Mouse (Mus musculus): ENCODE results near the gene Adgrl3. TPM values are rescaled to one million over a fixed set of nuclear protein-coding genes. Genes with fewer than 3 reads are reported as not detected.

Adgrl3 gene
- polyA plus RNA-seq, 1 experiment from 2014 or later, result 15.0 TPM

DNA sequence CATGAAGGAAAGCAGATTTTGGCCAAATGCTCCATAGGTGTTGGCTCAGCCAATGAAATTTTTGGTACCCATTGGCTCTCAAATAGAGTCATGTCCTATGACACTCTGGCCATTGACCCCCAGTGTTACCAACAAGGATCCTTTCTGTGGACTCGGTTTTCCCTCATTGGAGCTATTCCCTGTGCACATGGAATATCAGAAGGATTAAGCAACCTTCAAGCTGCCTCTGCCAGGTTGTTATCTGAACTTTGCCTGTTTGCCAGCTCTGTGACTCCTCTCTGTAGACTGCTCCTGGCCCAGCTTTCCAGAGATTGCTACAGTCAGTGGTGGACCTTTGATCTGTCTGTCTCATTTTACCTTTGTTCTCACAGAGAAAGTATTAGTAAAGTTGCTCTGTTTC lies 548.8 kb downstream of the Adgrl3 start:
- Histone ChIP-seq H3K27me3 (ENCODE audit: low read depth, poor library complexity, severe bottlenecking) (no peaks in the 10 kb centered on the region), H3K4me1 (0 out of 2 replicates have a peak, but pooled peaks cover 3% of the 10 kb centered on the region), H3K4me3 (no peak overlapping the region), H3K27ac (no peak overlapping the region), H3K36me3 (no peaks in the 10 kb centered on the region), H3K9me3 (replicated peaks) (no peaks in the 10 kb centered on the region)
- WGBS, result 76% methylated on average over 1 of the region's 1 CpGs
- no peak for DNase-seq (ENCODE audit: low spot score)

DNA sequence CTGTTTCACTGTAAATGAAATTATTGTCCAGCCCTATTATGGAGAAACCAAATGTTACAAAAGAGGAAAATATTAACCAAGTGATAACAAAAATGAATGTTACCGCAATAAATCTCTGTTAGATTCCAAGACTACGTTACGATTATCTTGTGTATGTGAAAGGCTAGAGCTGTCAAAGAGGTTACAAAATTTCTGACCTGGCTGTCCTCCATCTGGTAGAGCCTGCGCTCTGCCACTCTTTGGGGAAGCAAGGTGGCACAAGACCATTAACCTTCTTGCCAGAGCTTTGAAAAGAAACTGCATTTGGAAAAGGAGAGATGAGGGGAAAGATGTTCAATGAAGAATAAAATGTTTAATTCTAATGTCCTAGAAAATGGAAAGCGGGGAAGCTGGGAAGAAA lies 562.9 kb downstream of the Adgrl3 start:
- H3K27me3 ChIP-seq (ENCODE audit: low read depth, poor library complexity, severe bottlenecking), result no peaks in the 10 kb centered on the region
- H3K27ac ChIP-seq, result no peak overlapping the region
- H3K9me3 ChIP-seq (replicated peaks), result no peaks in the 10 kb centered on the region
- H3K36me3 ChIP-seq, result no peaks in the 10 kb centered on the region
- H3K4me3 ChIP-seq, result no peak overlapping the region
- 88% methylated on average over 5 of the region's 5 CpGs for WGBS
- no peaks in the 10 kb centered on the region for H3K4me1 ChIP-seq
- DNase-seq (ENCODE audit: low spot score), result no peak

DNA sequence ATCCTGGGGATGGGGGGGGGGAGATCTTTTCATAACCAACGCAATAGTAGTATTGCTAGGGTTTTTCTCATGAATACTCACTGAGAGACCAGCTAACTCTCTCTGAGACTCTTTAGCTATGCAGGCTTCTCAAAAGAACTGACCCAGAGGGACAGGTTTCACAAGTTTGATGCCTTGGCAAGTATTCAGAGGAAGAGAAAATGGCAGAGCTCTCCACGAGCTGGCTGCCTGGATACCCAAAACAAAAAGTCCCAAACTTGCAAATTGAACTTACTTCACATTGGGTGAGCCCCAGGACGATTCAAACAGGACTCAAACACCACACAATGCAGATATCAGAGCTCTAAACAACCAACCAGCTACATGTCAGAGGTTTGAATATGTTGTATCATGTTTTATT lies 563.5 kb downstream of the Adgrl3 start:
- DNase-seq (ENCODE audit: low spot score), result no peak
- no peak overlapping the region for H3K4me3 ChIP-seq
- WGBS, result 57% methylated on average over 3 of the region's 3 CpGs

DNA sequence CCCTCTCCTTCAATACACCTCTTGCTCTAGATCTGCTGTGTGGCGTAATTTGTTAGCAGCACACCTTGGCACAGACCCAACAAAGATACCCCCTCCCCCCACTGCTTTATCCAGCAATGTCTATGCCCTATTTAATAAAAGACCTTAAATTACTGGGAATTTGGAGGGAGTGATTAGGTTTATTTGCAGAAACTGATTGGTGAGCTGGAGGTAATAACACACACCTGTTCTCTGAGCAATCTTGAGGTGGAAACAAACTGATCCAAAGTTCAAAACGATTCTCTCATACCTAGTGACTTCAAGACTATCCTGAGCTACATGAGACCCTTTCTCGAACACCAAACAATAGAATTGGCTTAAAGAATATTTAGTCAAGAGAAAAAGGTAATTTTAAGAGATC lies 565.0 kb downstream of the Adgrl3 start:
- Histone ChIP-seq H3K36me3 (no peaks in the 10 kb centered on the region), H3K4me1 (no peaks in the 10 kb centered on the region), H3K4me3 (no peak overlapping the region), H3K27ac (no peak overlapping the region), H3K27me3 (ENCODE audit: low read depth, poor library complexity, severe bottlenecking) (no peaks in the 10 kb centered on the region), H3K9me3 (replicated peaks) (no peaks in the 10 kb centered on the region)
- DNase-seq (ENCODE audit: low spot score), result no peak
- 80% methylated on average over 3 of the region's 3 CpGs for WGBS

More for the DNA sequence above, 563.5 kb downstream of the Adgrl3 start:
- no peak overlapping the region for H3K27ac ChIP-seq
- no peaks in the 10 kb centered on the region for H3K36me3 ChIP-seq
- H3K9me3 ChIP-seq (replicated peaks), result no peaks in the 10 kb centered on the region
- no peaks in the 10 kb centered on the region for H3K27me3 ChIP-seq (ENCODE audit: low read depth, poor library complexity, severe bottlenecking)
- no peaks in the 10 kb centered on the region for H3K4me1 ChIP-seq

DNA sequence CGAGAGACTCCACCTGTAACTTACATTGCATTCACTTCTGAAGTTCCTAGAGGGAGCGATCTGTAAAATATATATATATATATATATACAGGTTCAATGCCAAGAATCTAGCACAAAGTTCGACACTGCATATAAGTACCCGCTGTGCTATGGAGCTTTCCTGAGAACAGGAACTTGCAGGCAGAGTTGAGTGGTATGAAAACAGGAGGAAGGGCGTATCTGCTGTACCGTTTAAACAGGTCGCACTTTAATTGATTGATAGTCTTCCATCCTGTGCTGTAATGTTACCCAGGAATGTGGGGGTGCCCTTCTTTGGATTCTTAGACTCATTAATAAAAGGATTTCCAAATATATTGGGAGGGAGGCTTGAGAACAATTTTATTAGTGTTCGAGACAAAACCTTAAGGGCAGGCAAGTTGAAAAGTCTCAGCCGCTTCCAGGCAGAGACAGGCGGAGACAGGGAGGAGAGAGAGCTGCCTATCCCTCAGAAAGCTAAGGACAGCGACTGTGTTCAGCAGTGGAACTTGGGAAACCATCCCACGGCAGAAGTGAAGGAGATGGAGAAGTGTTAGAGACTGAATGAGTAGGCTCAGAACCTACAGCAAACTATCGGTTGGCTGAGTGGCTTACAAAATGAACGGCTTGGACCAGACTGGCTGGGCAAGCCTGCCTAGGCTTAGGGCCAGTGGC lies 570.2 kb downstream of the Adgrl3 start:
- DNase-seq (ENCODE audit: low spot score), result no peak
- 78% methylated on average over 14 of the region's 14 CpGs for WGBS

DNA sequence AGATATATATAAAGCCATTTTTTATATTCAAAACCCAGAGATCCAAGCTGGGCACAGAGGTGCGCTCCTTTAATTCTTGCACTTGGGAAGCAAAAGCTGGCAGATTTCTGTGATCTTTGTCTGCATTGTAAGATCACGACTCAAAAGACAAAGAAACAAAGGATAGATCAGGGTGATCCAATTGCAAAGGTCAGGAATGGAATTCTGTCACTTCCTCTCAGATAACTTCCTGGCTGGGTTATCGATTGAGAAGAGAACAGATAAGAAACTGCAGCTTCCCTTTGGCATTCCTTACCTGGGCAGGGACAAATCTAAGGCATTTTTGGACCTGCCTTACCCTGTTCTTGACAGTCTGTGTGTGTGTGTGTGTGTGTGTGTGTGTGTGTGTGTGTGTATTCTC lies 571.5 kb downstream of the Adgrl3 start:
- whole genome bisulfite sequencing, result 52% methylated on average over 3 of the region's 3 CpGs
- DNase-seq (ENCODE audit: low spot score), result no peak
- no peak overlapping the region for H3K4me3 ChIP-seq

More for the DNA sequence above, 570.2 kb downstream of the Adgrl3 start:
- H3K4me3 ChIP-seq, result no peak overlapping the region
- no peaks in the 10 kb centered on the region for H3K9me3 ChIP-seq (replicated peaks)
- H3K27me3 ChIP-seq (ENCODE audit: low read depth, poor library complexity, severe bottlenecking), result no peaks in the 10 kb centered on the region
- H3K4me1 ChIP-seq, result peaks cover 18% of the 10 kb centered on the region; the same call in 1 of the 2 replicates
- H3K36me3 ChIP-seq, result no peaks in the 10 kb centered on the region
- no peak overlapping the region for H3K27ac ChIP-seq

DNA sequence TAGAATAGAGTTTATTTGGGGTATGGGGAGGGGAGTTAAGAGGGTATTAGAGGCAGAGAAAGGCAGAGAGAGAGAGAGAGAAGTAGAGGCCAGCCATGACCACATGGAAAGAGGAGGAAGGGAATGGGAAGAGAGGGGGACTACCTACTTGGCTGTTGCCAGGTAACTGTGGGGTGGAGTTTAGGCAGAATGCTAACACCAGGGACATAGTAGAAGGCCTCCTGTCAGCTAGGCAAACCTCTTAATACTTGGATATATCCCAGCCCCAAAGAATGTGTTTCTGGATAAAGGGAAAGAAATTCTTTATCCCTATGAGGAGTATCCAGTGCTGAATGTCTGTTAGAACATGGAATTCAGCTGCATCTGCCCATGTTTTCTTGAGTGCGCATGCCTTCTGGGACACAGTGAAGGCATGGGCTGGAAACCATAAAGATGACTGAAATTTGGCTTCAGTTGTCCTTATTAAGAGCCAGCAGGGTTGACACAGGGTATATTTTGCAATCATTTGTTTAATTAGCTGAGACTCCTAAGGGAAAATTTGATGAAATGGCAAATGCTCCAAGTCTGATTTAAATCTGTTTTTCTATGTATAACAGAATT lies 573.6 kb downstream of the Adgrl3 start:
- peaks cover 24% of the 10 kb centered on the region for H3K4me1 ChIP-seq
- no peak overlapping the region for H3K4me3 ChIP-seq
- no peak overlapping the region for H3K27ac ChIP-seq
- H3K9me3 ChIP-seq (replicated peaks), result no peaks in the 10 kb centered on the region
- WGBS, result 96% methylated on average over 1 of the region's 1 CpGs
- no peaks in the 10 kb centered on the region for H3K27me3 ChIP-seq (ENCODE audit: low read depth, poor library complexity, severe bottlenecking)
- no peaks in the 10 kb centered on the region for H3K36me3 ChIP-seq
- no peak for DNase-seq (ENCODE audit: low spot score)

More for the DNA sequence above, 571.5 kb downstream of the Adgrl3 start:
- peaks cover 19% of the 10 kb centered on the region; the same call in 1 of the 2 replicates for H3K4me1 ChIP-seq
- H3K9me3 ChIP-seq (replicated peaks), result no peaks in the 10 kb centered on the region
- H3K36me3 ChIP-seq, result no peaks in the 10 kb centered on the region
- H3K27ac ChIP-seq, result no peak overlapping the region
- H3K27me3 ChIP-seq (ENCODE audit: low read depth, poor library complexity, severe bottlenecking), result no peaks in the 10 kb centered on the region

DNA sequence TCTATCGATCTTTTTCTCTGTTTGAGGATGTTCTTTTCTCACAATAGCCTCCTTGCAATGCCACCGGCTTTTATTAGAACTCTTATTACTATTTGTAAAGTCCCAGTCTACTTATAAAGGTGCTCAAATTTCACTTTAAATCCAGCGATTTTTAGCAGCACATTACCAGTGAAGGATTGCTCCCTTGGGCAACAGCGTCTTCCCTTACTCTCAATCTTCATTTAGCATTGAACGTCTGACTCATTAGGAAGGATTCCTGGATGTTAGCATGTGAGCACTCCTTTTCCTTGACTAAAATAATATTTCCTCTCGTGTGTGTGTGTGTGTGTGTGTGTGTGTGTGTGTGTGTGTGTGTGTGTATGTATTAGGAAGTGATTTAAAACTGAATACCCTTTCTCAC lies 578.1 kb downstream of the Adgrl3 start:
- no peaks in the 10 kb centered on the region for H3K27me3 ChIP-seq (ENCODE audit: low read depth, poor library complexity, severe bottlenecking)

DNA sequence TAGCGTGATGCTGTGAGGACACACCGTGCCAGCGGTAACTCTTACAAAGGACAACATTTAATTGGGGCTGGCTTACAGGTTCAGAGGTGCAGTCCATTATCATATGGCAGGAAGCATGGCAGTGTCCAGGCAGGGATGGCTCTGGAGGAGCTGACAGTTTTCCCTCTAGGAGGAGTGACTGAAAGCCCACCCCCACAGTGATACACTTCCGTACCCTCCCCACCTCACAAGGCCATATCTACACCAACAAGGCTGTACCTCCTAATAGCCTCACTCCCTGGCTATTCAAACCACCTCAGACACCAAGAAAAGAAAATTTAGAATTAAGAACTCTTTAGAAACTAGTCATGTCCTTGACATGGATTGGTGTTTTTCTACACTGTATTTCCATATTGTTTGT lies 583.0 kb downstream of the Adgrl3 start:
- Histone ChIP-seq H3K27ac (no peak overlapping the region), H3K27me3 (ENCODE audit: low read depth, poor library complexity, severe bottlenecking) (no peaks in the 10 kb centered on the region), H3K36me3 (no peaks in the 10 kb centered on the region), H3K9me3 (replicated peaks) (no peaks in the 10 kb centered on the region), H3K4me1 (peaks cover 3% of the 10 kb centered on the region; the same call in 1 of the 2 replicates), H3K4me3 (no peak overlapping the region)
- no peak for DNase-seq (ENCODE audit: low spot score)
- WGBS, result 95% methylated on average over 4 of the region's 4 CpGs

More for the DNA sequence above, 578.1 kb downstream of the Adgrl3 start:
- Histone ChIP-seq H3K9me3 (replicated peaks) (no peaks in the 10 kb centered on the region), H3K36me3 (no peaks in the 10 kb centered on the region), H3K4me3 (no peak overlapping the region), H3K27ac (no peak overlapping the region), H3K4me1 (peaks cover 12% of the 10 kb centered on the region)
- DNase-seq (ENCODE audit: low spot score), result no peak
- WGBS, result 63% methylated on average over 6 of the region's 6 CpGs

DNA sequence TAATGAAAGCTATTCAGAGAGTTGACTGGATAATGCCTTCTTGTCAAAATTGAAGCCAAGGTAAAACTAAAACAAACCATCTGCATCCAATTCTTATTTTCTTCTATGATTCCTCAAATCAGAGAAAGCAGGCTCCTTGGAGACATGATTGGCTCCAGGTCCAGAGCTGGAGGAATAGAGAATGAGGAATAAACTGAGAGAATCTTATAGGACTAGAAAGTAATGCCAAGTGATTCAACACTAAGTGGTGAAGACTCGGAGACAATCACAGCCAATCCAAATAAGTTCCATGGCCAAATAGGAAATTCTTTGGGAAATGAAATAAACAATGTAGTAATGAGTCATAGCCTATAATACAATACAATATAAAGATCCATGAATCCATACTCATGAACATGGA lies 585.7 kb downstream of the Adgrl3 start:
- no peaks in the 10 kb centered on the region for H3K27me3 ChIP-seq (ENCODE audit: low read depth, poor library complexity, severe bottlenecking)
- no peaks in the 10 kb centered on the region for H3K4me1 ChIP-seq
- no peak overlapping the region for H3K27ac ChIP-seq
- DNase-seq (ENCODE audit: low spot score), result no peak
- H3K36me3 ChIP-seq, result no peaks in the 10 kb centered on the region
- H3K4me3 ChIP-seq, result no peak overlapping the region
- H3K9me3 ChIP-seq (replicated peaks), result no peaks in the 10 kb centered on the region
- 86% methylated on average over 1 of the region's 1 CpGs for WGBS

DNA sequence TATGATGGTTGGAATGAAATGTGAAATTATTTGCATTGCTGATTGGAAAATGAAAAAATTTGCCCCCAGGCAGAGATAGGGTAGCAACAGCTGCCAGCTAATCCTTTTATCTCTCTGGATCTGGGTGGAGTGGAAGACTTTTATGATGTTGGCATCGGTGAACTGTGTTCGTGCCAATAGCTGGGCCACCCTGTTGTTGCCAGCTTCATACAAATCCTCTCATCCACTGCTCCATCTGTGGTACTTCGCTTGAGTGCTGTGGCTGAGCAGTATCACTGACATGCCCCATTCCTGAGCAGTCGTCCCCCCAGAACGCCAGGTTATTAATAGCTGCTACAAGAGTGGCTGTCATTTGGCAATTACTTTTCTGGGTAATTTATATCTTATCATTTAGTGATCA lies 590.3 kb downstream of the Adgrl3 start:
- H3K27me3 ChIP-seq (ENCODE audit: low read depth, poor library complexity, severe bottlenecking), result no peaks in the 10 kb centered on the region
- no peaks in the 10 kb centered on the region for H3K36me3 ChIP-seq
- H3K9me3 ChIP-seq (replicated peaks), result no peaks in the 10 kb centered on the region
- H3K4me3 ChIP-seq, result no peak overlapping the region
- H3K4me1 ChIP-seq, result peaks cover 6% of the 10 kb centered on the region
- no peak overlapping the region for H3K27ac ChIP-seq
- WGBS, result 86% methylated on average over 5 of the region's 5 CpGs
- DNase-seq (ENCODE audit: low spot score), result no peak

DNA sequence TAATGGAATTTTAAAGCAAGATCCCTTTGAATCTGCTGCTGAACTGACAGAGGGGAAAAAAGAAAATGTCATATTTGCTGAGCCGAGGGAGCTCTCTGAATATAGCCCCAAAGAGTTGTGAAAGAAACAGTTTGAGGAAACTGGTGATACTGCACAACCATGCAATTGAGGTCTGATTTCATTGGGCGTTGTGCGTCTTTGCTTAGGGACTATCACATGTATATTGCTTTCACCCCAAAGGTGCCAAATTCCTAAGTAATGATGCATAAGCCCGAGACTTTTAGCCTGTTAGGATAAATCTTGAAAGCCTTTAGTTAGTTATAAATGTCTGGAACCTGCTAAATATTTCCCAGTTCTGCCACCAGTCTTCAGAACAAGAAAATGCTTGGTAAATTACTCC lies 594.7 kb downstream of the Adgrl3 start:
- WGBS, result 75% methylated on average over 4 of the region's 4 CpGs
- H3K27me3 ChIP-seq (ENCODE audit: low read depth, poor library complexity, severe bottlenecking), result no peaks in the 10 kb centered on the region
- no peak for DNase-seq (ENCODE audit: low spot score)
- no peaks in the 10 kb centered on the region for H3K36me3 ChIP-seq
- H3K4me1 ChIP-seq, result peaks cover 6% of the 10 kb centered on the region
- no peak overlapping the region for H3K4me3 ChIP-seq
- H3K27ac ChIP-seq, result no peak overlapping the region
- H3K9me3 ChIP-seq (replicated peaks), result no peaks in the 10 kb centered on the region

DNA sequence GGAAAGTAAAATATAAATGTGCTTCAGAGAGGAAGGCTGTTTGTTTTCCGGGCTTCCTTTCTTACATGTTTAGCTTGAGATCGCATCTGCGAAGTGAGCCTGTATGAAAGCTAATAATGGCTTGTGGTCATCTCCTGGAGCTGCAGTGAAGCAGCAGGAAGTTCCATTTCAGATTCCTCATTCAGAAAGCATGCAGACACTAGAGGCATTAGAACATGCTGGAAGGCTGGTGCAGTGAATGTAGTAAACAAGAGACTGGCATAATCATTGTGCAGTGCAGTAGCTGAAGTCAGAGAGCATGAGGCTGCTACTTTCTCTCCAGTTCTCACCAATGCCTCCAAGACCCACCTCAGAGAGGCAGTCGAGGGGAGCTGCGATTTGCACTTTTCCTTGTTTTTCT lies 601.2 kb downstream of the Adgrl3 start:
- 86% methylated on average over 5 of the region's 5 CpGs for WGBS
- H3K4me1 ChIP-seq, result no peaks in the 10 kb centered on the region
- no peak for DNase-seq (ENCODE audit: low spot score)

More for the DNA sequence above, 601.2 kb downstream of the Adgrl3 start:
- Histone ChIP-seq H3K4me3 (no peak overlapping the region), H3K9me3 (replicated peaks) (no peaks in the 10 kb centered on the region), H3K27ac (no peak overlapping the region), H3K27me3 (ENCODE audit: low read depth, poor library complexity, severe bottlenecking) (no peaks in the 10 kb centered on the region), H3K36me3 (no peaks in the 10 kb centered on the region)

Data from limb, embryonic 10.5 days (tissue).